Mouse (Mus musculus) olfactory bulb, adult 2 months (tissue): Measurements from ENCODE around the gene Alkbh2. TPM values are rescaled to one million over a fixed set of nuclear protein-coding genes. Genes with fewer than 3 reads are reported as not detected.

ENCODE experiments used
- H3K27ac ChIP-seq: fragments of 200-500 bp; 2 replicates; pipeline ENCODE4 v1.5.1; 2012; ENCODE audit warnings: low read depth, low read length; ENCODE audit not compliant: insufficient read depth
- H3K4me1 ChIP-seq: fragments of 200-500 bp; 2 replicates; pipeline ENCODE4 v1.6.1; 2012; ENCODE audit warnings: low read length; ENCODE audit not compliant: control insufficient read depth, insufficient read depth
- H3K4me3 ChIP-seq: fragments of 200-500 bp; 2 replicates; pipeline ENCODE4 v1.5.1; 2012; ENCODE audit warnings: mild to moderate bottlenecking, low read depth, low read length, moderate library complexity; ENCODE audit not compliant: insufficient read depth
- CTCF ChIP-seq: fragments of 200-500 bp; IDR thresholded peaks from 2 replicates; pipeline ENCODE4 v1.5.1; 2012; ENCODE audit warnings: low read depth, mild to moderate bottlenecking, low read length, moderate library complexity; ENCODE audit not compliant: insufficient read depth
- POLR2A ChIP-seq: fragments of 200-500 bp; IDR thresholded peaks from 2 replicates; pipeline ENCODE4 v1.6.1; 2012; ENCODE audit warnings: mild to moderate bottlenecking, low read depth, low read length, moderate library complexity; ENCODE audit not compliant: insufficient read depth
- WGBS: fragments of 180-500 bp; shearing (Covaris S2); methylation state at CpG from one replicate; pipeline ENCODE4 v1.1.7; 2018; 5-methylcytosine and 5-hydroxymethylcytosine counted together
- polyA plus RNA-seq: library from polyadenylated mRNA; stranded (reverse); fragments of >200 nt; gene quantifications from 2 replicates; pipeline ENCODE4 v1.2.4, GENCODE M21; 2012; ENCODE audit warnings: low replicate concordance; ENCODE audit not compliant: missing spikeins, insufficient read depth, insufficient read length

The Alkbh2 gene
- polyA plus RNA-seq, 1 experiment, result not detected

- H3K27ac ChIP-seq, result no peak overlapping the region
- TF ChIP-seq POLR2A (no peak), CTCF (no peak)
- H3K4me1 ChIP-seq, result peaks cover 3% of the 10 kb centered on the region
- 43% methylated on average over 6 of the region's 6 CpGs for WGBS
- no peak overlapping the region for H3K4me3 ChIP-seq
These were observed 35.2 kb upstream of the Alkbh2 start for GRCm38 (mm10) chr5:114163117-114163696.

- 37% methylated on average over 12 of the region's 12 CpGs for WGBS
- TF ChIP-seq CTCF, result no peak
- TF ChIP-seq POLR2A, result no peak
- Histone ChIP-seq H3K4me1 (peaks cover 3% of the 10 kb centered on the region), H3K4me3 (no peak overlapping the region), H3K27ac (no peak overlapping the region)
These were observed 34.2 kb upstream of the Alkbh2 start for GRCm38 (mm10) chr5:114162106-114162815.

- no peak overlapping the region for H3K4me3 ChIP-seq
- H3K4me1 ChIP-seq, result peaks cover 3% of the 10 kb centered on the region
- H3K27ac ChIP-seq, result no peak overlapping the region
- no peak for TF ChIP-seq POLR2A
- TF ChIP-seq CTCF, result no peak
- WGBS, result 80% methylated on average over 6 of the region's 6 CpGs
These were observed 33.4 kb upstream of the Alkbh2 start for GRCm38 (mm10) chr5:114161424-114161823.

- TF ChIP-seq CTCF, result no peak
- no peak for TF ChIP-seq POLR2A
- H3K4me3 ChIP-seq, result no peak overlapping the region
- H3K4me1 ChIP-seq, result no peaks in the 10 kb centered on the region
- no peak overlapping the region for H3K27ac ChIP-seq
- 64% methylated on average over 7 of the region's 7 CpGs for WGBS
These were observed 29.2 kb upstream of the Alkbh2 start for GRCm38 (mm10) chr5:114157236-114157635.

- no peak overlapping the region for H3K4me3 ChIP-seq
- 66% methylated on average over 9 of the region's 9 CpGs for WGBS
- no peak for TF ChIP-seq CTCF
- TF ChIP-seq POLR2A, result no peak
These were observed 27.3 kb upstream of the Alkbh2 start for GRCm38 (mm10) chr5:114155168-114155933.

GRCm38 (mm10) chr5:114154765-114155164 lies 26.7 kb upstream of the Alkbh2 start:
- no peak for TF ChIP-seq CTCF
- no peak for TF ChIP-seq POLR2A
- no peak overlapping the region for H3K27ac ChIP-seq
- 89% methylated on average over 5 of the region's 5 CpGs for WGBS
- no peak overlapping the region for H3K4me3 ChIP-seq
- H3K4me1 ChIP-seq, result no peaks in the 10 kb centered on the region

More at GRCm38 (mm10) chr5:114155168-114155933, 27.3 kb upstream of the Alkbh2 start:
- H3K4me1 ChIP-seq, result no peaks in the 10 kb centered on the region
- no peak overlapping the region for H3K27ac ChIP-seq

- no peak overlapping the region for H3K27ac ChIP-seq
- no peaks in the 10 kb centered on the region for H3K4me1 ChIP-seq
- TF ChIP-seq POLR2A (no peak), CTCF (0 out of 2 replicates have a peak, but pooled peaks have one; percentile 7)
- 3% methylated on average over 12 of the region's 12 CpGs for WGBS
- H3K4me3 ChIP-seq, result peak overlapping the region; percentile 29; the same call in 1 of the 2 replicates
These were observed 25.5 kb upstream of the Alkbh2 start for GRCm38 (mm10) chr5:114153490-114153889.

GRCm38 (mm10) chr5:114152359-114153092 lies 24.5 kb upstream of the Alkbh2 start:
- Histone ChIP-seq H3K27ac (no peak overlapping the region), H3K4me1 (no peaks in the 10 kb centered on the region), H3K4me3 (no peak overlapping the region)
- 86% methylated on average over 12 of the region's 12 CpGs for WGBS
- no peak for TF ChIP-seq CTCF

GRCm38 (mm10) chr5:114147043-114147972 lies 19.3 kb upstream of the Alkbh2 start:
- Histone ChIP-seq H3K27ac (no peak overlapping the region), H3K4me1 (peaks cover 10% of the 10 kb centered on the region)
- TF ChIP-seq CTCF (no peak), POLR2A (no peak)

More at GRCm38 (mm10) chr5:114147043-114147972, 19.3 kb upstream of the Alkbh2 start:
- H3K4me3 ChIP-seq, result no peak overlapping the region
- WGBS, result 90% methylated on average over 14 of the region's 14 CpGs
